ENCODE assay signal across 39 mouse cellular contexts in genomic region chr6:89953556-89953955, GRCm38 (mm10). TPM values are rescaled to one million over a fixed set of nuclear protein-coding genes. Genes with fewer than 3 reads are reported as not detected.
"Had no signal": no experiment of that assay in that cellular context is flagged by ENCODE, and none has a peak within 500 bp of the region (broad histone marks: within the 10 kb centered on the region; RNA-seq: fewer than 3 reads in every experiment).

No protein-coding gene starts in this region.

- H3K9ac ChIP-seq: heart, embryonic 13.5 days; heart, embryonic 15.5 days; hindbrain, embryonic 13.5 days; hindbrain, embryonic 15.5 days; kidney, embryonic 15.5 days; limb, embryonic 12.5 days; liver, embryonic 13.5 days; liver, embryonic 15.5 days had no signal

- H3K27ac ChIP-seq: gastrocnemius, adult 2 months; heart, embryonic 10.5 days; heart, embryonic 13.5 days; heart, embryonic 15.5 days; hindbrain, embryonic 13.5 days; hindbrain, embryonic 15.5 days; hindbrain, postnatal 0 days; kidney, embryonic 15.5 days; layer of hippocampus, adult 2 months; left cerebral cortex, adult 2 months; limb, embryonic 10.5 days; limb, embryonic 12.5 days; liver, embryonic 13.5 days; liver, embryonic 15.5 days had no signal

- ATAC-seq: hindbrain, postnatal 0 days; intestine, embryonic 16.5 days had no signal

- H3K9me3 ChIP-seq: hindbrain, embryonic 13.5 days; hindbrain, embryonic 15.5 days; kidney, embryonic 15.5 days; liver, embryonic 13.5 days; liver, embryonic 15.5 days had no signal

- DNase-seq: gastrocnemius, adult 2 months; gastrocnemius, postnatal 10 days; gastrocnemius, postnatal 36 days; heart, adult 18-20 months; heart, postnatal 14 days; heart, postnatal 36 days; kidney, adult 11 months; kidney, adult 2 months; kidney, adult 9 months; kidney, postnatal 10 days; kidney, postnatal 25 days; kidney, postnatal 4 days; liver; liver, embryonic 13.5 days had no signal

- H3K4me3 ChIP-seq: gastrocnemius, adult 2 months; heart, embryonic 10.5 days; heart, embryonic 13.5 days; heart, embryonic 15.5 days; hindbrain, embryonic 13.5 days; hindbrain, embryonic 15.5 days; kidney, embryonic 15.5 days; layer of hippocampus, adult 2 months; left cerebral cortex, adult 2 months; limb, embryonic 10.5 days; limb, embryonic 12.5 days; liver, embryonic 13.5 days; liver, embryonic 15.5 days had no signal

- H3K4me1 ChIP-seq: heart, embryonic 10.5 days; heart, embryonic 13.5 days; heart, embryonic 15.5 days; hindbrain, embryonic 13.5 days; hindbrain, embryonic 15.5 days; kidney, embryonic 15.5 days; limb, embryonic 10.5 days; limb, embryonic 12.5 days; liver, embryonic 13.5 days; liver, embryonic 15.5 days had no signal

- H3K36me3 ChIP-seq: heart, embryonic 10.5 days; heart, embryonic 13.5 days; heart, embryonic 15.5 days; hindbrain, embryonic 13.5 days; hindbrain, embryonic 15.5 days; kidney, embryonic 15.5 days; limb, embryonic 10.5 days; limb, embryonic 12.5 days; liver, embryonic 13.5 days; liver, embryonic 15.5 days had no signal

- H3K27me3 ChIP-seq: heart, embryonic 13.5 days; heart, embryonic 15.5 days; hindbrain, embryonic 13.5 days; hindbrain, embryonic 15.5 days; kidney, embryonic 15.5 days; limb, embryonic 12.5 days; liver, embryonic 13.5 days; liver, embryonic 15.5 days had no signal

- H3K4me2 ChIP-seq: heart, embryonic 13.5 days; heart, embryonic 15.5 days; hindbrain, embryonic 13.5 days; hindbrain, embryonic 15.5 days; kidney, embryonic 15.5 days; limb, embryonic 12.5 days; liver, embryonic 11.5 days; liver, embryonic 13.5 days; liver, embryonic 15.5 days had no signal

RNA-seq across cellular contexts. Expression of gene Vmn1r45, which starts 13.2 kb away (rescaled TPM):
- total RNA-seq: gastrocnemius, adult 2 months; gastrocnemius, postnatal 10 days; gastrocnemius, postnatal 36 days; heart, adult 18-20 months; heart, adult 8-10 months; heart, postnatal 14 days; heart, postnatal 36 days; hematopoietic stem cell, adult 5-6 weeks; hindbrain, postnatal 0 days; layer of hippocampus, adult 2 months; layer of hippocampus, postnatal 10 days; layer of hippocampus, postnatal 25 days; left cerebral cortex, adult 2 months; left cerebral cortex, postnatal 14 days; left cerebral cortex, postnatal 36 days had no signal
- polyA plus RNA-seq: gonadal fat pad, adult 2 months; heart, embryonic 10.5 days; heart, embryonic 13.5 days; heart, embryonic 15.5 days; heart, postnatal 0 days; hindbrain, embryonic 11.5 days; hindbrain, embryonic 13.5 days; hindbrain, embryonic 15.5 days; hindbrain, postnatal 0 days; intestine, embryonic 14.5 days; intestine, embryonic 16.5 days; kidney, adult 2 months; kidney, embryonic 15.5 days; limb, embryonic 10.5 days; limb, embryonic 12.5 days; limb, embryonic 14.5 days; liver, embryonic 11.5 days; liver, embryonic 13.5 days; liver, embryonic 15.5 days had no signal

RNA-seq across cellular contexts. Expression of gene Vmn1r46, which starts 15.6 kb away (rescaled TPM):
- total RNA-seq: gastrocnemius, adult 2 months; gastrocnemius, postnatal 10 days; gastrocnemius, postnatal 36 days; heart, adult 18-20 months; heart, adult 8-10 months; heart, postnatal 14 days; heart, postnatal 36 days; hematopoietic stem cell, adult 5-6 weeks; hindbrain, postnatal 0 days; layer of hippocampus, adult 2 months; layer of hippocampus, postnatal 10 days; layer of hippocampus, postnatal 25 days; left cerebral cortex, adult 2 months; left cerebral cortex, postnatal 14 days; left cerebral cortex, postnatal 36 days had no signal
- polyA plus RNA-seq: gonadal fat pad, adult 2 months; heart, embryonic 10.5 days; heart, embryonic 13.5 days; heart, embryonic 15.5 days; heart, postnatal 0 days; hindbrain, embryonic 11.5 days; hindbrain, embryonic 13.5 days; hindbrain, embryonic 15.5 days; hindbrain, postnatal 0 days; intestine, embryonic 14.5 days; intestine, embryonic 16.5 days; kidney, adult 2 months; kidney, embryonic 15.5 days; limb, embryonic 10.5 days; limb, embryonic 12.5 days; limb, embryonic 14.5 days; liver, embryonic 11.5 days; liver, embryonic 13.5 days; liver, embryonic 15.5 days had no signal
